Mouse (Mus musculus): ENCODE results near the gene Tpm3. TPM values are rescaled to one million over a fixed set of nuclear protein-coding genes. Genes with fewer than 3 reads are reported as not detected.
"Not testable (repeated sequence)": the region's sequence is repeated elsewhere in the genome, so short reads cannot be mapped to it uniquely, and the experiment has no call there.

Tpm3 gene
- polyA plus RNA-seq, 1 experiment from 2014 or later, result 449 TPM

DNA sequence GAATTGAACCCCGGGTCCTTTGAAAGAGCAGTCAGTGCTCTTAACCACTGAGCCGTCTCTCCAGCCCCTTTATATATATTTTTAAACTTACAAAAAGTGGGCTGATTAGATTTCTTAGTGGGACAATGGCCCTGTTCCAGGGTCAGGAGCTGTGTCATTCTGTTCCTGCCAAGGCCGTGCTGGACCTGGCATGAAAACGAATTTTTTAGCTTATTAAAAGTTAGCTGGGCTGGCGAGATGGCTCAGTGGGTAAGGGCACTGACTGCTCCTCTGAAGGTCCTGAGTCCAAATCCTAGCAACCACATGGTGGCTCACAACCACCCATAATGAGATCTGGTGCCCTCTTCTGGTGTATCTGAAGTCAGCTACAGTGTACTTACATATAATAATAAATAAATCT lies 49.6 kb downstream of the Tpm3 start:
- H3K4me3 ChIP-seq; H3K27me3 ChIP-seq; H3K9ac ChIP-seq; H3K9me3 ChIP-seq (replicated peaks); ATAC-seq; H3K4me2 ChIP-seq; H3K27ac ChIP-seq; H3K36me3 ChIP-seq (ENCODE audit: poor library complexity, severe bottlenecking); H3K4me1 ChIP-seq: not testable (repeated sequence)
- 81% methylated on average over 5 of the region's 5 CpGs for WGBS

DNA sequence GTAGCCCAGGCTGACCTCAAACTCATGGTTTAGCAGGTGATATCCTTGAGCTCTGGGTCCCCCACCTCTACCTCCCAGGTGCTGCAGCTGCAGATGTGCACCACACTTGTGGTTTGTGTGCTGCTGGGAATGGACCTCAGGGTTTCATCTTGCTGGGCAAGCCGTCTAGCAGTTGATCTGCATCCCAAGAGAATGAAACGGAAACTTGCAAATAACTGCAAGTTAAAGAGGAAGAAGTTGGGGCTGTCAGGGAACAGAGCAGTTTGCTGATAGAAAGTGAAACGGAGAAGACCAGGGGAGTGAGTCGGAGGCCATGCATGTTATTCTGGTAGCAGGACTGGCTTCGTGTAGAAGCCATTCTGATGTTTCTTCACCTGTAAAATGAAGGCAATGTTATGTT lies 53.3 kb downstream of the Tpm3 start:
- Histone ChIP-seq H3K4me3 (no peak overlapping the region), H3K27me3 (no peaks in the 10 kb centered on the region), H3K4me1 (no peaks in the 10 kb centered on the region), H3K27ac (no peak overlapping the region), H3K9me3 (replicated peaks) (no peaks in the 10 kb centered on the region), H3K4me2 (no peak overlapping the region), H3K9ac (no peak overlapping the region), H3K36me3 (ENCODE audit: poor library complexity, severe bottlenecking) (no peaks in the 10 kb centered on the region)
- ATAC-seq, result no peak
- 82% methylated on average over 5 of the region's 5 CpGs for WGBS

DNA sequence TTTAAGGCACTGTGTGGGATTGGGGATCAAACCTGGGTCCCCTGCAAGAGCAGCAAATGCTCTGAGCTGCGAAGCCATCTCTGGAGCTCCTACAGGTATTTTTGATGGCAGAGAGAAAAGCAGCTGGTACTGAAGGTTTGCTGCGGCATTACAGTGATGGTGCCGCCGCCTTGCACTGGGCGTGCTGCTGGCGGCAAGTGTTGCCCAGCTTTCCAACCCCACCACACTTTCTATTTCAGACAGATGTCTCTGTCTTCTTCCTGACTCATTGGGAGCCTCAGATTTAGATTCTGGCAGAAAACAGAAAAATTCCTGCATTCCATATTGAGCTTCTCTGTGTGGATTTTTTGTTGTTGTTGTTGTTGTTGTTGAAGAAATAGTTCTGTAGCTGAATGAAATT lies 55.4 kb downstream of the Tpm3 start:
- no peaks in the 10 kb centered on the region for H3K9me3 ChIP-seq (replicated peaks)
- no peaks in the 10 kb centered on the region for H3K27me3 ChIP-seq
- no peak overlapping the region for H3K4me2 ChIP-seq
- no peaks in the 10 kb centered on the region for H3K4me1 ChIP-seq
- no peak overlapping the region for H3K4me3 ChIP-seq
- H3K27ac ChIP-seq, result no peak overlapping the region
- WGBS, result 92% methylated on average over 6 of the region's 6 CpGs
- no peaks in the 10 kb centered on the region for H3K36me3 ChIP-seq (ENCODE audit: poor library complexity, severe bottlenecking)
- no peak for ATAC-seq
- no peak overlapping the region for H3K9ac ChIP-seq

DNA sequence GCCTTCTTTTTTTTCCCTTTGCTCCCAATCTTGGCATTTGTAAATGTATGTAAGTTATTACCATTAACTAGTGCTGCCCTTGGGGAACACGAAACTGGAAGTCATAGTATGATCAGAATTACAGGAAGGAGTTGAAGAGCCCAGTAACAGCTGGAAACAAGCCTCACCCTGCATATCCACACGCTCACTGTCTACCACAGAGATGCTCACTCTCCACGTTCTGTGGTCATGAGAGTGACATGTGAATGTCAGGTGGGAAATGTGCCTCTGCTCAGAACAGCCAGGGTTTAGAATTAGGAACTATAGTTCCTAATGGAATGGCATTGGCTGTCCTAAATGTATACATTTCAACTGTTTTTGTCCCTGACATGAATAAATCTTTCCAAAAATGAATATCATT lies 60.3 kb downstream of the Tpm3 start:
- Histone ChIP-seq H3K9ac (no peak overlapping the region), H3K4me3 (no peak overlapping the region), H3K27me3 (no peaks in the 10 kb centered on the region), H3K4me2 (no peak overlapping the region), H3K9me3 (replicated peaks) (no peaks in the 10 kb centered on the region), H3K36me3 (ENCODE audit: poor library complexity, severe bottlenecking) (no peaks in the 10 kb centered on the region), H3K4me1 (no peaks in the 10 kb centered on the region), H3K27ac (no peak overlapping the region)
- WGBS, result 78% methylated on average over 3 of the region's 3 CpGs
- ATAC-seq, result no peak

DNA sequence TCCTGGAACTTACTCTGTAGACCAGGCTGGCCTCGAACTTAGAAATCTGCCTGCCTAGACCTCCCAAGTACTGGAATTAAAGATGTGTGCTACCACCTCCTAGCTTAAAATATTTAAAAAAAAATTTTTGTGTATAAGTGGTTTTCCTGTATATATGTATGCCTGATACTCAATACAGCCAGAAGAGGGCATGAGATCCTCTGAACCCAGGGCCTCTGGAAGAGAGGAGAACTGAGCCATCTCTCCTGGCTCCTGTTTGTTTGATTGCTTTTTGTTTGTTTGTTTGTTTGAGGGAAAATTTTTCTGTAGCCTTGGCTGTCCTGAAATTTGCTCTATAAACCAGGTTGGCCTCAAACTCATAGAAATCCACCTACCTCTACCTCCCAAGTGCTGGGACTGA lies 60.9 kb downstream of the Tpm3 start:
- 93% methylated on average over 1 of the region's 1 CpGs for WGBS
- H3K27ac ChIP-seq, result no peak overlapping the region
- H3K4me1 ChIP-seq, result no peaks in the 10 kb centered on the region
- H3K4me3 ChIP-seq, result no peak overlapping the region
- H3K4me2 ChIP-seq, result no peak overlapping the region
- no peak for ATAC-seq
- no peaks in the 10 kb centered on the region for H3K9me3 ChIP-seq (replicated peaks)
- no peak overlapping the region for H3K9ac ChIP-seq
- H3K36me3 ChIP-seq (ENCODE audit: poor library complexity, severe bottlenecking), result no peaks in the 10 kb centered on the region
- H3K27me3 ChIP-seq, result no peaks in the 10 kb centered on the region

DNA sequence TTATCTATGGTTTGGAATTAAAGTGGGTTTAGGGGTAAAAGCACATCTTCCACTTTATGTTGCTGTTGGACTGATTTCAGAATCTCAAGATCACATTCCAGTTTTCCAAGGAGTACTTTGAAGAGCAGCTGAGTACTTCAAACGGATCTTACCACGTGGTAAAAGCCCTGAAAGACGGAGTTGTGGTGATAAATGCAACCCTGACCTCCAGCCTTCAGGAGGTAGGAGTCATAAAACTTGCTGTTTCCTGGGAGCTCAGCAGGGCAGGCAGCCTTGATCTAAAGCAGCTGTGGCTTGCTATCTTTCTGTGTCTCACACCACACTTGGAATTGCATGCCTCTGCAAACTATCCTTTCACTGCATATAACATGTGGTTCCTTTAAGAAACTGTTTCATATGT lies 62.0 kb downstream of the Tpm3 start:
- 79% methylated on average over 3 of the region's 3 CpGs for WGBS
- Histone ChIP-seq H3K27ac (no peak overlapping the region), H3K9ac (no peak overlapping the region), H3K4me3 (no peak overlapping the region), H3K27me3 (no peaks in the 10 kb centered on the region), H3K4me2 (no peak overlapping the region), H3K36me3 (ENCODE audit: poor library complexity, severe bottlenecking) (no peaks in the 10 kb centered on the region), H3K4me1 (no peaks in the 10 kb centered on the region), H3K9me3 (replicated peaks) (no peaks in the 10 kb centered on the region)
- no peak for ATAC-seq

DNA sequence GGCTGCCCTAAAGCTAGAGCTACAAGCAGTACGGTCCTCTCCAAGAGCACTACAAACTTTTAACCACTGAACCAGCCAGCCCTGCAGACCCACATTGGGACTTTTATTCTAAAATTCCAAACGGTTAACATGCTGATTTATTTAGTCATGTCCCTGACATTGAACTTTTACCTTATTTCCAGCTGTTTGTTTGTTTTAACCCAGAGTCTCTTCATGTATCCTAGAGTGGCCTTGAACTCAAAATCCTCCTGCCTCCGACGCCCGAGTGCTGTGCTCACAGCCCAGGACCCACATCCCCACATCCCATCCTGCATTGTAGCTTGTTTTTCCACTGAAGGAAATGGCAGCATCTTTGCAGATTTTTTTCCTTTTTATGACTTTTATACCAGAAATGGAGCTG lies 62.5 kb downstream of the Tpm3 start:
- no peak overlapping the region for H3K4me3 ChIP-seq
- H3K27me3 ChIP-seq, result no peaks in the 10 kb centered on the region
- H3K4me2 ChIP-seq, result no peak overlapping the region
- H3K9ac ChIP-seq, result no peak overlapping the region
- no peak for ATAC-seq
- WGBS, result 87% methylated on average over 5 of the region's 5 CpGs
- no peaks in the 10 kb centered on the region for H3K4me1 ChIP-seq
- H3K27ac ChIP-seq, result no peak overlapping the region
- H3K9me3 ChIP-seq (replicated peaks), result no peaks in the 10 kb centered on the region
- H3K36me3 ChIP-seq (ENCODE audit: poor library complexity, severe bottlenecking), result no peaks in the 10 kb centered on the region

DNA sequence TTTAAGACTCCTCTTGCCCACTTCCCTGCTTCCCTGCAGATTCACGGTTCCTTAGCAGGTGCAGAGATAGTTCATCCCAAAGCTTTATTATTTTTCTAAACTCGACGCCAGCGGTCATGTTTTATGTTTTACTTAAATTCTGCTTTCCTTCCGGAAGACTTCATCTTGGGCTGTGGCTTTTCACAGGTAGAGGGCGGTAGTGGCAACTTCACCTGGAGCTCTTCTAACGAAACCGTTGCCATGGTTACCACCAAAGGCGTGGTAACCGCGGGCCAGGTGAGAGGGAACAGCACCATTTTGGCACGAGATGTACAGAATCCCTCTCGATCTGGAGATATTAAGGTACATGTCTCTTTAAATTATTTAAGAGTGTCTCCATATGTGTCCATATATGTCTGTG lies 64.2 kb downstream of the Tpm3 start:
- Histone ChIP-seq H3K27me3 (no peaks in the 10 kb centered on the region), H3K27ac (no peak overlapping the region), H3K4me3 (no peak overlapping the region), H3K4me1 (no peaks in the 10 kb centered on the region), H3K4me2 (no peak overlapping the region), H3K9ac (no peak overlapping the region), H3K9me3 (replicated peaks) (no peaks in the 10 kb centered on the region), H3K36me3 (ENCODE audit: poor library complexity, severe bottlenecking) (no peaks in the 10 kb centered on the region)
- 32% methylated on average over 13 of the region's 13 CpGs for WGBS
- ATAC-seq, result no peak

DNA sequence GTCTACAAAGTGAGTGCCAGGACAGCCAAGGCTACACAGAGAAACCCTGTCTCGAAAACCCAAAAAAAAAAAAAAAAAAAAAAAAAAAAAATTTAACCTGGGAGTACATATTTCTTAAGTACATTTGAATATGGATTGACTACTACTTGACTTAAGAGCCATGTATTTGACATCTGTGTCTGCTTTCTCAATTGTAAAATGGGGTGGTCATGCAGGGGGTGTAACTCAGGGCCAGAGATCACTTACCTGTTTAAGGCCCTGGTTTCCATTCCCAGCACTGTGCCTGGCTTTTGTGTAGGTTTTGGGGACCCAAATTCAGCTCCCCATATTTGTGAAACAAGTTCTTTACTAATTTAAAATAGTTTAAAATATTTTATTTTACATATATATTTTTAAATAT lies 65.2 kb downstream of the Tpm3 start:
- H3K4me3 ChIP-seq, result no peak overlapping the region
- 71% methylated on average over 1 of the region's 1 CpGs for WGBS
- H3K27ac ChIP-seq, result no peak overlapping the region
- H3K9ac ChIP-seq, result no peak overlapping the region
- H3K9me3 ChIP-seq (replicated peaks), result no peaks in the 10 kb centered on the region
- no peaks in the 10 kb centered on the region for H3K36me3 ChIP-seq (ENCODE audit: poor library complexity, severe bottlenecking)
- H3K27me3 ChIP-seq, result no peaks in the 10 kb centered on the region
- H3K4me2 ChIP-seq, result no peak overlapping the region
- H3K4me1 ChIP-seq, result no peaks in the 10 kb centered on the region
- ATAC-seq, result no peak

DNA sequence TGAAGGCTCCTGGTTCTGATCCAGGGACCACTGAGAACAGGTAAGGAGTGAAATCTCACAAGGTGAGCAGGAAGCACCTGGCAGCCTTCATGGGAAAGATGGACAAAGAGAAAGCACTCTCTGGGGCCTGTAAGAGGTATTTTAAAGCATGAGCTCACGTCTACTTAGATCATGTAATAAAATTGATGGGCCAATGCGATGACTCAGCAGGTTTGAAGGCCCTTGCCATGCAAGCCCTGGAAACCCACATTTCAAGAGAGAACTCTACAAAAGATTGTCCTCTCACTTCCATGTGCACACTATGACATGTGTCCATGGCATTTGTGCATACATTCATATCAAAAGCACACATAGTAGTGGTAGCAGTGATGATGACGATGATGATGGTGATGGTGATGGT lies 67.5 kb downstream of the Tpm3 start:
- Histone ChIP-seq H3K4me2 (no peak overlapping the region), H3K9me3 (replicated peaks) (no peaks in the 10 kb centered on the region), H3K4me3 (no peak overlapping the region), H3K27me3 (no peaks in the 10 kb centered on the region), H3K36me3 (ENCODE audit: poor library complexity, severe bottlenecking) (no peaks in the 10 kb centered on the region), H3K9ac (no peak overlapping the region), H3K4me1 (no peaks in the 10 kb centered on the region), H3K27ac (no peak overlapping the region)
- WGBS, result 88% methylated on average over 3 of the region's 3 CpGs
- ATAC-seq, result no peak

DNA sequence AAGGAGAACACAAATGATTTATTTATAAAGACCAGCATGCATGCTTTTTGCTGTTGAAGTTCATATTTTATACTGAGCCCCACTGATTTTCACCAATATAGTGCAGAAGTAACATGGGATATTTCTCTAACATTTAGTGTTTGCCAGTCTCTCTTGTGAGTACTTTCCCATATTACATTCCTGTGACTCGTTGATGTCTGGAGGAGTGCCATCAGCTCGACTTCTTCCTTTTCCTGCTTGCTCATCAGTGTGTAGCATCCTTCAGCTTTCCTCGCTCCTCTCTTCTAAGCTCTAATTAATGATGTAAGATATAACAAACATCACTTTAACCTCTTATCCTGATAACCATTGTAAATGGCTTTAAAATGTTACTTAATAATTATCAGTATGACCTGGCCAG lies 73.0 kb downstream of the Tpm3 start:
- 76% methylated on average over 3 of the region's 3 CpGs for WGBS
- ATAC-seq, result no peak

DNA sequence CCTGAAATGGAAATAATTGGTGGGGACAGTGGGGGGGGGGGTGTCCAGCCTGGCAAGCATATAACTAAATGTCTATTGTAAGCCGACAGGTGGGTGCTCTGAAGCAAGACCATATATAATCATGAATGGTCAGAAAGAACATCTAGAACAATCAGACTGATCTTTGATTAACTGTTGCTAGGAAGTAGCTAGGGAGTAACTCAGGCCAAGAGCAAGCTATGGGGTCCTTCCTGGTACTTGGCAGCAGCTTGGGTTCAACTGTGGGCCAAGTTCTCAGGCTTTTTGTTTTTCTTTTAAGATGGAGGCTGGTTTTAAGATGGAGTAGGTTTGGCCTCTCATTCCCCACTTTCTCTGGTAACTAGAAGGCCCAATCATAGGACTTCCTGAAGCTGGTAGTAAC lies 74.2 kb downstream of the Tpm3 start:
- 84% methylated on average over 1 of the region's 1 CpGs for WGBS
- no peak overlapping the region for H3K9ac ChIP-seq
- no peak overlapping the region for H3K4me2 ChIP-seq
- no peaks in the 10 kb centered on the region for H3K27me3 ChIP-seq
- no peak overlapping the region for H3K4me3 ChIP-seq
- H3K4me1 ChIP-seq, result no peaks in the 10 kb centered on the region
- H3K36me3 ChIP-seq (ENCODE audit: poor library complexity, severe bottlenecking), result no peaks in the 10 kb centered on the region
- no peak overlapping the region for H3K27ac ChIP-seq
- no peaks in the 10 kb centered on the region for H3K9me3 ChIP-seq (replicated peaks)
- ATAC-seq, result no peak

More for the DNA sequence above, 73.0 kb downstream of the Tpm3 start:
- Histone ChIP-seq H3K9me3 (replicated peaks) (no peaks in the 10 kb centered on the region), H3K36me3 (ENCODE audit: poor library complexity, severe bottlenecking) (no peaks in the 10 kb centered on the region), H3K27me3 (no peaks in the 10 kb centered on the region), H3K4me1 (no peaks in the 10 kb centered on the region), H3K9ac (no peak overlapping the region), H3K4me2 (no peak overlapping the region), H3K4me3 (no peak overlapping the region), H3K27ac (no peak overlapping the region)

Measured in forebrain, embryonic 13.5 days (tissue).